Mouse (Mus musculus) 416B (cell line): ENCODE data around the gene Plxnc1.

Experiments
- DNase-seq: peaks from one replicate; pipeline ENCODE4 v3.0.0; 2011; ENCODE audit warnings: low read depth

The Plxnc1 gene

GRCm38 (mm10) chr10:94944691-94945205 is at the start of gene Plxnc1:
Gene Plxnc1, minus strand, starts transcription at chr10:94944835.
- no peak for DNase-seq

- DNase-seq = peak; percentile 79
Observed at GRCm38 (mm10) chr10:94992127-94992526, 47.5 kb upstream of the Plxnc1 start.

GRCm38 (mm10) chr10:94991564-94992097 is 47.0 kb upstream of the Plxnc1 start:
- DNase-seq = peak; percentile 74

- no peak for DNase-seq
Observed at GRCm38 (mm10) chr10:94990768-94991563, 46.3 kb upstream of the Plxnc1 start.

- DNase-seq = no peak
Observed at GRCm38 (mm10) chr10:94989321-94989720, 44.7 kb upstream of the Plxnc1 start.

GRCm38 (mm10) chr10:94985103-94985502 is 40.5 kb upstream of the Plxnc1 start:
- no peak for DNase-seq

DNA sequence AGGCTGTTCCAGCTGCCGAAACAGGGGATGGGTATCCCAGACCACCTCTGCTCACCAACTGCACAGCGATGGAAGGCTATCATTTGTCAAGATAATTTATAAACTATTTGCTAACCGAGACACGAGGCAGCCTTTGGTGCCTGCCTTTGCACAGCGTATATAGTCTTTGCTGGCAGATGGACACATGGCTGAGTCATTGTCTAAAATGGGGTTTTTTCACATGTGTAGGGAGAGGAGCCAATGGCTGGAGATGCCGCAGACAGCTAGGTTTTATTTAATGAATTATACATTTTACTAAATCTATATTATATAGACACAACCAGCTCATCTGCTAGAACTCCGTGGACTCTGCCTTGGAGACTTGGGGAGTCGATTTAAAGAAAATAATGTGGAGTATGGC is 37.9 kb upstream of the Plxnc1 start:
- no peak for DNase-seq

DNA sequence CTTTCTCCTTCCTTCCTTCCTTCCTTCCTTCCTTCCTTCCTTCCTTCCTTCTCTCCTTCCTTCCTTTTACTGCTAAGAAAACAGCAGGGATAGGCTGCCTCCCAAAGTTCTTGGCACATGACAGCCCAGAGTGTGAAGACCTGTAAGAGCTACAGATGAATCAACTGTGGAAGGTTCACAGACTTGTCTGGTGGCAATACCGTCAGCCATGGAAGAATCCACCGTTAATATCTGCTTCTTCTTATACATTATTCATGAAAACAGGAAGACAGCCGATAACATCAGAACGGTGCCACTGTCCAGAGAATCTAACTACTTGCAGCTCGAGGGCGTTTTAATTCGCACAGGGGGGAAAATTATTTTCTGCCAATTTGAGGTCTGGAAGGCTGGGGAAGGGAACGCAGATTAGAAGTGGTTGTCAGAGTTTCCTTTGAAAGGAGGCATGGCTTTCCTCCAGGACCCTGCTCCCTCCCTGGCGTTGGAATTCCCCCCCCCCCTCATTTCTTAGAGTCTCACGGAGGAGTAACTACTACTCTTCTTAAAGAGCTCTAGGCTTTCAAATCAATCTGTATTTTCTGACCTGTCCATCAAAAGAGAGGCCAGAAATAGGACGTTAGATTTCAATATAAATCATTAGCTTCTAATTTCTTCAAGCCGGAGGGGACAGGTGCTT is 37.0 kb upstream of the Plxnc1 start:
- no peak for DNase-seq

DNA sequence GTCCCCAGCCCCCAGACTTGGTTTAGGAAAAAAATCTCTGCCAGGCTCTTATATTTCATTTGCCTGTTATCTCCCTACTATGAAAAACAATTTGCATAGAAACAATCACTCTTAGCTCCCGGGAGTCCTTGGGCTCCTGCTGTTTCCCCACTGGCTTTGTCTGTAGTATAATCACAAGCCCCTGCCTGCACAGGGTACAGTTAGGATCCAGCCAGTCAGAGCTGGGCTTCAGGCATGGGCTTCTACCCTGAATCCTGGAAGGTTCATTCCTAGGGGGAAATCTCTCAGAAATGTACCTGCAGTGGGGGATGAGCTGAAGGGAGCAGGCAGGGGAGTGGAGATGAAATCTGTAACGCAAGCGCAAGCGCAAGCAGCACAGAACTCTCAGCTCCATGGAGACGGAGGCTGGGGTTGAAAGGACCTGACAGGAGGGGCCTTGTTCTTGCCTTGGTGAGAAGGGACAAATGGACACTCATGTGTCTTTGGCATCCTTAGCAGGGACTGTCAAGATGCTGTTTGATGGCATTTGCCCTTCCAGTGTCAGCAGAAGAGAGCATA is 33.7 kb upstream of the Plxnc1 start:
- DNase-seq = no peak

DNA sequence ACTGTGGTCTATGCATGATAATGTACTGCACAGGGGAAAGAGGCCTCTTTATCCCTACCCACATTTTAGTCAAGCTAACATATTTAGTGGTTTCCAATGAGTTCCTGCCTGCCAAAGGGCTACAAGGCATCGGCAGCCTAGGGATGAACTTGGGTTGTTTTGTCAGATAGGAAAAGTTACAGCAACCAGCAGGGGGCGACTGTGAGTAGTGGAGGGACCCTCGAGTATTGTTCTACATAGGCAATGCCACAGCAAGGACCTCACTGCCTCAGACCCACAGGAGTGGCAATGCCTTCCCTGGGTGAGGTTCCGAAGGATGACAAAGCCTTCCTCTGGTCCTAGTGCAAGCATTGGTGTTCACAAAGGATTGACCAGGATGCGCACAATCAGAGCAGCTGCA is 31.7 kb upstream of the Plxnc1 start:
- DNase-seq = no peak

GRCm38 (mm10) chr10:94975099-94975496 is 30.5 kb upstream of the Plxnc1 start:
- DNase-seq = no peak

GRCm38 (mm10) chr10:94974345-94975098 is 29.9 kb upstream of the Plxnc1 start:
- no peak for DNase-seq

- DNase-seq = no peak
Observed at GRCm38 (mm10) chr10:94971625-94972161, 27.1 kb upstream of the Plxnc1 start.

- DNase-seq = no peak
Observed at GRCm38 (mm10) chr10:94970221-94970620, 25.6 kb upstream of the Plxnc1 start.

- no peak for DNase-seq
Observed at GRCm38 (mm10) chr10:94967468-94967867, 22.8 kb upstream of the Plxnc1 start.

GRCm38 (mm10) chr10:94966789-94967188 is 22.2 kb upstream of the Plxnc1 start:
- no peak for DNase-seq

GRCm38 (mm10) chr10:94965093-94965492 is 20.5 kb upstream of the Plxnc1 start:
- DNase-seq = peak; percentile 20

DNA sequence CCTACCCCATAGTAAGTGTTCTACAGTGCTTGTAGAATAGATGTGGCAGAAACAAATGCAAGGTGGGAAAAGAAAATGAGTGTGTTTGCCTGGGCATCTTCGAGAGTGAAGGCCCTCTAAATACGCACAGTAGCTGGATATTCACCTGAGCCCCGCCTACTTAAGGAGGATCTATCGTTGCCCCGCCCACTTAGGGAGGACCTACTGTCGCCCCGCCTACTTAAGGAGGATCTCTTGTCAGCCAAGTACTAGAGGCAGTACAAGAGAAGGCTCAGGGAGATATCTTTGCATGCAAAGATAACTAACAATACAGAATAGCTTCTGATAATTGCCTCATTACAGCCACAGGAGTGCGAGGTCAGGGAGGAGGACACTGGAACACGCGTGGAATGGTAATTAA is 17.4 kb upstream of the Plxnc1 start:
- peak; percentile 34 for DNase-seq

DNA sequence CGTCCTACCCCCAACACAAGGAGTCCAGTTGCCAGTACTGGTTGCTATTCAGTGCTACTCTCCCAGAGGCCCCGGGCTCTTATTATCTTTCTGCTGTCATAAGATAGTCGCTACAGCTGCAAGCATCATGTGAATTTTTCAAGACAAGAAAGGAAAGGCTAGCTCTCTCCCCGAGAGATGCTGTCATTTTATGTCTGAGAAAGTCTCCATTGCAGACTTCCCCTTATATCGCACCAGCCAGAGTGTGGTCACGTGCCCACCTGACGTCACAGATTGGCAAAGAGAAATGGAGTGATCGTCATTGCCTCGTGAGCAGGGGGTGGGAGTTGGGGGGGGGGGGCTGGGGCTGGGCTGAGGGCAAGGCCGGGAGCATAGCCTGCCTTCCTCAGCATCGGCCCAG is 16.6 kb upstream of the Plxnc1 start:
- DNase-seq = no peak

GRCm38 (mm10) chr10:94958311-94958710 is 13.7 kb upstream of the Plxnc1 start:
- DNase-seq = peak; percentile 68

GRCm38 (mm10) chr10:94957705-94958104 is 13.1 kb upstream of the Plxnc1 start:
- no peak for DNase-seq
